Mouse (Mus musculus) regulatory T cell (primary cell): ENCODE measurements around the gene Card6.

Experiments
- in situ Hi-C: fragments of 300-600 bp; cut with MboI, MseI; formaldehyde crosslinking; loops from one replicate; pipeline ENCODE4 v1.15.1; 2025; ENCODE audit warnings: high pct_unique_total_duplicates

Card6 gene

GRCm38 (mm10) chr15:5107686-5108654 lies at the start of gene Card6:
Gene Card6 (minus strand): TSS chr15:5108539.
- in situ Hi-C loops, result no loop called here

- in situ Hi-C loops, result no loop called here
These were observed 49.0 kb upstream of the Card6 start for GRCm38 (mm10) chr15:5157386-5157785.

- in situ Hi-C loops, result no loop called here
These were observed 48.0 kb upstream of the Card6 start for GRCm38 (mm10) chr15:5156355-5156754.

GRCm38 (mm10) chr15:5155093-5155492 lies 46.8 kb upstream of the Card6 start:
- in situ Hi-C loops, result no loop called here

- in situ Hi-C loops, result no loop called here
These were observed 46.3 kb upstream of the Card6 start for GRCm38 (mm10) chr15:5154621-5155020.

- in situ Hi-C loops, result no loop called here
These were observed 43.8 kb upstream of the Card6 start for GRCm38 (mm10) chr15:5152171-5152570.

GRCm38 (mm10) chr15:5149187-5149586 lies 40.8 kb upstream of the Card6 start:
- in situ Hi-C loops, result no loop called here

GRCm38 (mm10) chr15:5145196-5145945 lies 37.0 kb upstream of the Card6 start:
- in situ Hi-C loops, result no loop called here

GRCm38 (mm10) chr15:5144021-5144778 lies 35.9 kb upstream of the Card6 start:
- in situ Hi-C loops, result no loop called here

GRCm38 (mm10) chr15:5143361-5144020 lies 35.2 kb upstream of the Card6 start, which contains the start of gene Prkaa1:
Gene Prkaa1 (plus strand): TSS chr15:5143861.
- in situ Hi-C loops, result no loop called here

GRCm38 (mm10) chr15:5142714-5143113 lies 34.4 kb upstream of the Card6 start:
- in situ Hi-C loops, result no loop called here

GRCm38 (mm10) chr15:5142047-5142446 lies 33.7 kb upstream of the Card6 start:
- in situ Hi-C loops, result no loop called here

GRCm38 (mm10) chr15:5140357-5140756 lies 32.0 kb upstream of the Card6 start:
- in situ Hi-C loops, result no loop called here

GRCm38 (mm10) chr15:5139863-5140262 lies 31.5 kb upstream of the Card6 start:
- in situ Hi-C loops, result loop anchor here (10.0 kb wide), 1 partner anchor 1465 kb away; no protein-coding TSS in a partner anchor

GRCm38 (mm10) chr15:5139366-5139765 lies 31.0 kb upstream of the Card6 start:
- in situ Hi-C loops, result loop anchor here (10.0 kb wide), 1 partner anchor 1465 kb away; no protein-coding TSS in a partner anchor

GRCm38 (mm10) chr15:5138021-5138856 lies 29.9 kb upstream of the Card6 start:
- in situ Hi-C loops, result loop anchor here (10.0 kb wide), 1 partner anchor 1467 kb away; no protein-coding TSS in a partner anchor

GRCm38 (mm10) chr15:5134945-5135483 lies 26.7 kb upstream of the Card6 start:
- in situ Hi-C loops, result loop anchor here (10.0 kb wide), 1 partner anchor 1470 kb away; no protein-coding TSS in a partner anchor

- in situ Hi-C loops, result loop anchor here (10.0 kb wide), 1 partner anchor 1471 kb away; no protein-coding TSS in a partner anchor
These were observed 25.8 kb upstream of the Card6 start for GRCm38 (mm10) chr15:5134179-5134578.

- in situ Hi-C loops, result loop anchor here (10.0 kb wide), 1 partner anchor 1472 kb away; no protein-coding TSS in a partner anchor
These were observed 25.0 kb upstream of the Card6 start for GRCm38 (mm10) chr15:5133301-5133700.
